Mouse (Mus musculus): ENCODE results near the gene Gulp1.

- TF ChIP-seq POLR2A (IDR thresholded peaks at IDR 0.05; ENCODE audit: extremely low read depth, insufficient read depth, low read length) (no peak), CTCF (IDR thresholded peaks at IDR 0.05; ENCODE audit: low read depth, low read length) (no peak)
Measured at GRCm38 (mm10) chr1:44678974-44679373, 127.7 kb downstream of the Gulp1 start.

All from liver, adult 2 months (tissue).